Mouse (Mus musculus) lung, postnatal 0 days (tissue): ENCODE results near the gene Olfr223.

Experiments used
- CTCF ChIP-seq: IDR thresholded peaks from 2 replicates; pipeline ENCODE4 v1.5.1; 2016; ENCODE audit warnings: antibody characterized with exemption, mild to moderate bottlenecking
- EP300 ChIP-seq: IDR thresholded peaks from 2 replicates; pipeline ENCODE4 v1.6.1; 2016; ENCODE audit warnings: antibody characterized with exemption, mild to moderate bottlenecking, control low read depth

DNA sequence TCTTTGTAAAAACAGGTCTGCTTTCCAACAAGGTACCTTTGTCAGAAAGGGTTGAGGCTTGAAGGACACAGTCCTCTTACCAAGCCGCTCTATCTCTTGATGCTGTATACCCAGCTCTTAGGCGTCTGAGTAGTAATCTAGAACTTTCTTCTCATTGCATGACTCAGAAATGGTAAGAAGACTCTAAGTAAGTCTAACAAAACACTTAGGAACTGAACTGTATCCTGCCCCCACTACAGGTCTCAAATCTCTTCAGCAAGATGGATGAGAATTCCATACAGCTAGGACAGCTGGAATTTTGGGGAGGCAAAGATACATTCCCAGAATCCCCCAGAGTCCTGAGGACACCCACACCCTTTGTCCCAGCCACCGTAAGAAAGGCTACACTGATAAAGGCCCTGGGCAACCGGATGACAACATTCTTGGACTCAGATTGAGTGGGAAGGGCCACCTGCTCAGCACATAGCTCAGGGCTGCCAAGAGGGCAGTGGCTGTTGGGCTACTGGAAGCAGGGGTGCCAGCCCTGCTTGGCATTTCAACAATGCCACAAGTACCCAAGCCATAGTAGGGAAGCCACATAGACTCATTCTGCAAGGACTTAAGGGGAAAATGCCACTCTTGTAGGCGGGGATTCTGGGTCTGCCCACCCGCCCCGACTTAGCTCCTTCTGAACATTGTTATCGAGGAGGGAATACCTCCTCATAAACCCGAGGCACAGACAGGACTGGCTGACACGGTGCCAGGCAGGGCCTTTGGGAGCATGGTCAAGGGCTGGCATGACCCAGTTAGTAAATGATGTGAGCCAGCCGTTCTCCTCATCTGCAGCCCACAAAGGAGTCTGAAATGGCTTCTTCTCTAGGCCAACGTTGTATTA lies 43.0 kb upstream of the Olfr223 start:
- TF ChIP-seq EP300: peak; percentile 95
- TF ChIP-seq CTCF: no peak
